Mouse (Mus musculus) right cerebral cortex, postnatal 25 days (tissue): ENCODE measurements around the gene Gpr101.

Experiments
- DNase-seq: peaks from one replicate; pipeline ENCODE4 v3.0.0; 2022

Gene Gpr101

GRCm38 (mm10) chrX:57503634-57504033 is at the start of gene Gpr101:
Gpr101 (minus strand) TSS chrX:57503757.
- DNase-seq = peak; percentile 16

GRCm38 (mm10) chrX:57521117-57522095 is 17.8 kb upstream of the Gpr101 start:
- no peak for DNase-seq

- DNase-seq = no peak
Observed at GRCm38 (mm10) chrX:57506247-57506646, 2.7 kb upstream of the Gpr101 start.
